Mouse (Mus musculus): ENCODE results near the gene Nxnl2. TPM values are rescaled to one million over a fixed set of nuclear protein-coding genes. Genes with fewer than 3 reads are reported as not detected.

Gene Nxnl2
- polyA plus RNA-seq, 1 experiment, result 1.8 TPM

- H3K27ac ChIP-seq (ENCODE audit: control insufficient read depth, insufficient read depth, low read length), result no peak overlapping the region
- no peaks in the 10 kb centered on the region for H3K4me1 ChIP-seq (replicated peaks; ENCODE audit: control insufficient read depth, insufficient read depth, low read length)
- H3K4me3 ChIP-seq (ENCODE audit: control insufficient read depth, insufficient read depth, low read length), result no peak overlapping the region
- H3K36me3 ChIP-seq (ENCODE audit: control insufficient read depth, insufficient read depth, low read length), result peaks cover 11% of the 10 kb centered on the region; the same call in 1 of the 2 replicates
- no peak for DNase-seq
- no peaks in the 10 kb centered on the region for H3K27me3 ChIP-seq (ENCODE audit: control insufficient read depth, insufficient read depth, low read length)
- WGBS, result 97% methylated on average over 4 of the region's 4 CpGs
- TF ChIP-seq CTCF (IDR thresholded peaks at IDR 0.05; ENCODE audit: borderline replicate concordance, control insufficient read depth, extremely low read depth, insufficient read depth, low read length, poor library complexity) (no peak), POLR2A (IDR thresholded peaks at IDR 0.05; ENCODE audit: control insufficient read depth, extremely low read depth, insufficient read depth, low read length, poor library complexity) (no peak)
These were observed 17.2 kb upstream of the Nxnl2 start for GRCm38 (mm10) chr13:51153670-51154030.

- H3K36me3 ChIP-seq (ENCODE audit: control insufficient read depth, insufficient read depth, low read length), result no peaks in the 10 kb centered on the region
- WGBS, result 95% methylated on average over 15 of the region's 15 CpGs
- TF ChIP-seq POLR2A (IDR thresholded peaks at IDR 0.05; ENCODE audit: control insufficient read depth, extremely low read depth, insufficient read depth, low read length, poor library complexity) (no peak), CTCF (IDR thresholded peaks at IDR 0.05; ENCODE audit: borderline replicate concordance, control insufficient read depth, extremely low read depth, insufficient read depth, low read length, poor library complexity) (no peak)
- no peak for DNase-seq
- H3K4me1 ChIP-seq (replicated peaks; ENCODE audit: control insufficient read depth, insufficient read depth, low read length), result no peaks in the 10 kb centered on the region
- H3K27ac ChIP-seq (ENCODE audit: control insufficient read depth, insufficient read depth, low read length), result no peak overlapping the region
- no peaks in the 10 kb centered on the region for H3K27me3 ChIP-seq (ENCODE audit: control insufficient read depth, insufficient read depth, low read length)
- no peak overlapping the region for H3K4me3 ChIP-seq (ENCODE audit: control insufficient read depth, insufficient read depth, low read length)
These were observed 15.4 kb upstream of the Nxnl2 start for GRCm38 (mm10) chr13:51155178-51156013.

GRCm38 (mm10) chr13:51156014-51156386 lies 14.8 kb upstream of the Nxnl2 start:
- H3K4me1 ChIP-seq (replicated peaks; ENCODE audit: control insufficient read depth, insufficient read depth, low read length), result no peaks in the 10 kb centered on the region
- no peak for DNase-seq
- 96% methylated on average over 6 of the region's 6 CpGs for WGBS
- H3K27ac ChIP-seq (ENCODE audit: control insufficient read depth, insufficient read depth, low read length), result no peak overlapping the region
- H3K36me3 ChIP-seq (ENCODE audit: control insufficient read depth, insufficient read depth, low read length), result no peaks in the 10 kb centered on the region
- H3K27me3 ChIP-seq (ENCODE audit: control insufficient read depth, insufficient read depth, low read length), result no peaks in the 10 kb centered on the region
- TF ChIP-seq CTCF (IDR thresholded peaks at IDR 0.05; ENCODE audit: borderline replicate concordance, control insufficient read depth, extremely low read depth, insufficient read depth, low read length, poor library complexity) (no peak), POLR2A (IDR thresholded peaks at IDR 0.05; ENCODE audit: control insufficient read depth, extremely low read depth, insufficient read depth, low read length, poor library complexity) (no peak)
- H3K4me3 ChIP-seq (ENCODE audit: control insufficient read depth, insufficient read depth, low read length), result no peak overlapping the region

- no peaks in the 10 kb centered on the region for H3K27me3 ChIP-seq (ENCODE audit: control insufficient read depth, insufficient read depth, low read length)
- WGBS, result 31% methylated on average over 3 of the region's 3 CpGs
- TF ChIP-seq CTCF (IDR thresholded peaks at IDR 0.05; ENCODE audit: borderline replicate concordance, control insufficient read depth, extremely low read depth, insufficient read depth, low read length, poor library complexity), result no peak
- no peak for TF ChIP-seq POLR2A (IDR thresholded peaks at IDR 0.05; ENCODE audit: control insufficient read depth, extremely low read depth, insufficient read depth, low read length, poor library complexity)
- H3K4me3 ChIP-seq (ENCODE audit: control insufficient read depth, insufficient read depth, low read length), result no peak overlapping the region
- no peak overlapping the region for H3K27ac ChIP-seq (ENCODE audit: control insufficient read depth, insufficient read depth, low read length)
- no peak for DNase-seq
- no peaks in the 10 kb centered on the region for H3K36me3 ChIP-seq (ENCODE audit: control insufficient read depth, insufficient read depth, low read length)
- H3K4me1 ChIP-seq (replicated peaks; ENCODE audit: control insufficient read depth, insufficient read depth, low read length), result no peaks in the 10 kb centered on the region
These were observed 13.5 kb upstream of the Nxnl2 start for GRCm38 (mm10) chr13:51157291-51157690.

- WGBS, result 78% methylated on average over 2 of the region's 2 CpGs
- Histone ChIP-seq H3K4me3 (ENCODE audit: control insufficient read depth, insufficient read depth, low read length) (no peak overlapping the region), H3K27me3 (ENCODE audit: control insufficient read depth, insufficient read depth, low read length) (no peaks in the 10 kb centered on the region), H3K36me3 (ENCODE audit: control insufficient read depth, insufficient read depth, low read length) (no peaks in the 10 kb centered on the region), H3K27ac (ENCODE audit: control insufficient read depth, insufficient read depth, low read length) (no peak overlapping the region), H3K4me1 (replicated peaks; ENCODE audit: control insufficient read depth, insufficient read depth, low read length) (no peaks in the 10 kb centered on the region)
- no peak for DNase-seq
- TF ChIP-seq CTCF (IDR thresholded peaks at IDR 0.05; ENCODE audit: borderline replicate concordance, control insufficient read depth, extremely low read depth, insufficient read depth, low read length, poor library complexity) (no peak), POLR2A (IDR thresholded peaks at IDR 0.05; ENCODE audit: control insufficient read depth, extremely low read depth, insufficient read depth, low read length, poor library complexity) (no peak)
These were observed 9.2 kb upstream of the Nxnl2 start for GRCm38 (mm10) chr13:51161672-51162071.

GRCm38 (mm10) chr13:51162246-51162645 lies 8.6 kb upstream of the Nxnl2 start:
- no peaks in the 10 kb centered on the region for H3K27me3 ChIP-seq (ENCODE audit: control insufficient read depth, insufficient read depth, low read length)
- no peak overlapping the region for H3K4me3 ChIP-seq (ENCODE audit: control insufficient read depth, insufficient read depth, low read length)
- H3K36me3 ChIP-seq (ENCODE audit: control insufficient read depth, insufficient read depth, low read length), result no peaks in the 10 kb centered on the region
- 67% methylated on average over 6 of the region's 6 CpGs for WGBS
- TF ChIP-seq CTCF (IDR thresholded peaks at IDR 0.05; ENCODE audit: borderline replicate concordance, control insufficient read depth, extremely low read depth, insufficient read depth, low read length, poor library complexity) (no peak), POLR2A (IDR thresholded peaks at IDR 0.05; ENCODE audit: control insufficient read depth, extremely low read depth, insufficient read depth, low read length, poor library complexity) (no peak)
- no peak overlapping the region for H3K27ac ChIP-seq (ENCODE audit: control insufficient read depth, insufficient read depth, low read length)
- no peaks in the 10 kb centered on the region for H3K4me1 ChIP-seq (replicated peaks; ENCODE audit: control insufficient read depth, insufficient read depth, low read length)
- DNase-seq, result no peak

Measured in thymus, adult 2 months (tissue).